Mouse (Mus musculus) right cerebral cortex, postnatal 14 days (tissue): ENCODE measurements at regions not wholly inside any gene's neighbourhood (a gene's known extent, or its start where the extent isn't known, plus 50 kb on each side); places are given as distances from the start of the nearest gene placed in this dataset.

Experiments used
- DNase-seq: peaks from one replicate; pipeline ENCODE4 v3.0.0; 2022

GRCm38 (mm10) chr1:105070661-105071455 lies 285.7 kb downstream of the Rnf152 start:
- no peak for DNase-seq

DNA sequence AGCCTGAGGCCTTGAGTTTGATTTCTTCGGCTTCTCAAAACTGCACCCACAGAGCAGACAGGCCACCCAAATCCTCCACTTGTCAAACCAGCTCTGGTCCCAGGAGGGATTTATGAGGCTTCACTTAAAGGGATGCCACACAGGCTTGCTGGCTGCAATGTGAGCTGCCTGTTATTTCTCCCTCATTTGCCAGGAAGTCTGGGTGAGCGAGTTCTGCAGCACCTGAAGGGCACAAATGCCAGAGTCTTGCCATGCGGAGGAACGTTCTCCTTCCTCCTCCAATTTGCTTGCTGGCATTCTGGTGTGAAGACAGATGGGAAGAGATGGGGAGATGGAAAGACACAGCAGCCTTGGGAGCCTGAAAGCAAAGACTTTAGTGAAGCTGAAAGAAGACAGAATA lies 288.6 kb downstream of the Rnf152 start:
- DNase-seq: no peak

DNA sequence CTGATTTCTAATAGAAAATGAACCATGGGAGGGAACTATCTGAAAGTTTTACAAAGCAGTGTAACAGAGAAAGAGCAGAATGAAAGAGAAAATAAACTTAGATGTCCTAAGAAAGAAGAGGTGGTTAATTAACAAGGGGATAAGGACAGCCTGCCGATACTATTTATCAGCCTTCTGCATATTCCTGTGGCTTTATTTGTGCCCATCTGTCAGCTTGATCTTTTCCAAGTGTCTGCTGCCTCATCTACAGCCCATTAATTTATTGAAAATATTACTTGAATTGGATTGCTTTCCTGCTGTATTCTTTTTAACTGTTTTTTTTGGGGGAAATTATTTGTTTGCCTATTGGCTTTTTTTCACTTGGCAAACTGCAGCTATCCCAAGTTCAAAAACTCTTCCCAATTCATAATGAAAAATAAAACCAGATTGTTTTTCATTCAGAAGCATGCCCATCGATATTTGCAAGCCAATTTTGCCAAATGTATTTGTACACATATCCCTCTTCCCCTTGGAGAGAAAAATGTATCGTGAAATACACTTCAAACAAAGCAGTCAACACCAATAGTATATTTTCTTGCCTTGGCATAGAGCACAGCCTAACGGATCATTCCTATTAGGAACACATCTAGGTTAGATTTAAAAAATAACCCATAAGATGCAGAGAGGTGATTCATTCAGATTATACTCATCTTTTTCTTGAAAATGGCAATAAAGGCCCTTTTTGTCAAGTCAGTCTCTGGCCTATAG lies 289.3 kb downstream of the Rnf152 start:
- no peak for DNase-seq

GRCm38 (mm10) chr1:105050584-105051363 lies 282.4 kb downstream of the Cdh20 start:
- no peak for DNase-seq
